9 mouse cellular contexts compared by ENCODE assay signal in the genomic region with DNA sequence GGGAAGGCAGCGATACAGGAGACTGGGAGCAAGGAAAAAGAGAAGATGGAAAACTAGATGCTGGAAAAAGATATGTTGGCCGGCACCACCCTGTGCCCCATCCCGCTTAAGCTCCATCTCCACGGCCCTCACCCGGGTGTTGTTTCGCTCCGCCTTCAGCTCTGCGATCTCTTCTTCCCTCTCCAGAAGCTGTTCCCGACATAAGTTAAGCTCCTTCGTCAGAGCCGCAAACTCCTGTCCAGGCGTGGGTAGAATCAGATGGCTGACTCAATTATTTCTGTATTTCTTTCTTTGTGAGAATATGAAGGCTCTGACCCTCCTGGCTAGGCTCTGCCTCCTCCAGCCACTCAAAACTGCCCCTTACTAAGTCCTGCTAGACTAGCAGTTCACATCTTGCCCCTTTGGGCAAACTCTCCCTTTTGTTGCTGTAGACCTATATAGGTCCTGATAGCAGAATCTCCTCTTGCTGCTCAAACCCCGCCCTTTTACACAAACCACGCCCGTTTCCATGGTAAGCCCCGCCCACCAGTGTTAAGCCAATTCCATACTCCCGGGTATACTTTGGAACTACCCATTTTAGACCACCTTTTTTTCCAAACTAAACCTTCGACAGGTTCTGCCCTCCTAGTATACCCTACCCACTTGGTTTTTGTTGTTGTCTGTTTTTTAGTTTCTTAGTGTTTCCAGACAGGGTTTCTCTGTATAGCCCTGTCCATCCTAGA. TPM values are rescaled to one million over a fixed set of nuclear protein-coding genes. Genes with fewer than 3 reads are reported as not detected.
DNase-seq lines count a peak whose midpoint lies in the region; ATAC-seq and TF ChIP-seq lines count a peak whose summit lies in the region.
"Had no signal": no experiment of that assay in that cellular context is flagged by ENCODE, and none has a peak within 500 bp of the region (broad histone marks: within the 10 kb centered on the region; RNA-seq: fewer than 3 reads in every experiment).

No protein-coding gene starts in this region.

- TF ChIP-seq CTCF in stomach, postnatal 0 days (IDR thresholded peaks at IDR 0.05; ENCODE audit: low read depth): no peak

- 0 out of 2 replicates have a peak overlapping the region, but pooled peaks have one; percentile 60 for H3K4me3 ChIP-seq in limb, embryonic 10.5 days
- peak overlapping the region; percentile 38; the same call in 1 of the 2 replicates for H3K4me3 ChIP-seq in stomach, postnatal 0 days (ENCODE audit: low read depth, low read length)

- intact Hi-C loops in gastrocnemius, postnatal 14 days (cut with DNase I; ENCODE audit: low total_unique reads): no loop called here

- WGBS in limb, embryonic 10.5 days: 46% methylated on average over 18 of the region's 18 CpGs
- 50% methylated on average over 18 of the region's 18 CpGs for WGBS in stomach, postnatal 0 days

- no peaks in the 10 kb centered on the region for H3K9me3 ChIP-seq in limb, embryonic 10.5 days (replicated peaks)
- H3K9me3 ChIP-seq in stomach, postnatal 0 days (ENCODE audit: control insufficient read depth, low read length): no peaks in the 10 kb centered on the region

- no peak overlapping the region; the same call in 1 of the 2 replicates for H3K4me2 ChIP-seq in stomach, postnatal 0 days (replicated peaks; ENCODE audit: low read depth)

- peaks cover 81% of the 10 kb centered on the region for H3K27me3 ChIP-seq in limb, embryonic 10.5 days (ENCODE audit: low read depth, poor library complexity, severe bottlenecking)
- peaks cover 2% of the 10 kb centered on the region; the same call in 1 of the 2 replicates for H3K27me3 ChIP-seq in stomach, postnatal 0 days (ENCODE audit: control insufficient read depth, insufficient read depth, low read length)

- H3K36me3 ChIP-seq in limb, embryonic 10.5 days: no peaks in the 10 kb centered on the region
- no peaks in the 10 kb centered on the region for H3K36me3 ChIP-seq in stomach, postnatal 0 days (ENCODE audit: control insufficient read depth, insufficient read depth, low read length)

- peaks cover 17% of the 10 kb centered on the region for H3K4me1 ChIP-seq in limb, embryonic 10.5 days
- no peaks in the 10 kb centered on the region for H3K4me1 ChIP-seq in stomach, postnatal 0 days (replicated peaks; ENCODE audit: control insufficient read depth, insufficient read depth)

- DNase-seq in cerebellum, adult 9-10 months: peak; percentile 75
- DNase-seq in cerebellum, postnatal 4 days (ENCODE audit: low spot score in 2 of 2): no peak
- DNase-seq in right cerebral cortex, adult 2 months (ENCODE audit: low spot score in 2 of 2): peak; percentile 34 to 48
- DNase-seq in right cerebral cortex, adult 18-20 months: no peak
- DNase-seq in limb, embryonic 10.5 days (ENCODE audit: low spot score): no peak
- DNase-seq in stomach, postnatal 0 days (ENCODE audit: low spot score): no peak
- no peak for DNase-seq in gastrocnemius, postnatal 14 days
- no peak for DNase-seq in kidney, postnatal 10 days

- TF ChIP-seq EP300 in stomach, postnatal 0 days (optimal IDR thresholded peaks at IDR 0.05): no peak

- no peak overlapping the region for H3K27ac ChIP-seq in limb, embryonic 10.5 days
- H3K27ac ChIP-seq in stomach, postnatal 0 days (replicated peaks): no peak overlapping the region

- ATAC-seq in stomach, postnatal 0 days (ENCODE audit: low FRiP score, low TSS enrichment): 0 out of 2 replicates have a peak, but pooled peaks have one; percentile 0

- H3K9ac ChIP-seq in stomach, postnatal 0 days (ENCODE audit: low read length): no peak overlapping the region

RNA-seq across cellular contexts. Expression of a gene that starts 6.3 kb away (rescaled TPM):
- 2.4 and 5.3 TPM in 2 replicates for polyA plus RNA-seq in limb, embryonic 10.5 days (2016; fragmentation: Nextera tagmentation; extraction: Ambion mirVana)
- polyA plus RNA-seq in stomach, postnatal 0 days (2015; fragmentation: Nextera tagmentation; extraction: Ambion mirVana): 6.0 and 7.1 TPM in 2 replicates
- under 1 TPM; 0.69 to 0.78 TPM for total RNA-seq in gastrocnemius, postnatal 14 days (2021)
- total RNA-seq: hematopoietic stem cell, adult 5-6 weeks had no signal

RNA-seq across cellular contexts. Expression of a gene that starts 9.8 kb away (rescaled TPM):
- polyA plus RNA-seq in limb, embryonic 10.5 days (2016; fragmentation: Nextera tagmentation; extraction: Ambion mirVana): 0.40 and 0.64 TPM in 2 replicates
- polyA plus RNA-seq in stomach, postnatal 0 days (2015; fragmentation: Nextera tagmentation; extraction: Ambion mirVana): 5.9 and 6.1 TPM in 2 replicates
- 1 to 10 TPM in 1 of 2 experiments, under 1 TPM in 1; 0.49 to 1.6 TPM for total RNA-seq in gastrocnemius, postnatal 14 days (2021)

RNA-seq across cellular contexts. Expression of a gene that starts 25.5 kb away (rescaled TPM):
- 0.24 and 0.39 TPM in 2 replicates for polyA plus RNA-seq in limb, embryonic 10.5 days (2016; fragmentation: Nextera tagmentation; extraction: Ambion mirVana)
- 0.80 and 0.85 TPM in 2 replicates for polyA plus RNA-seq in stomach, postnatal 0 days (2015; fragmentation: Nextera tagmentation; extraction: Ambion mirVana)
- total RNA-seq in gastrocnemius, postnatal 14 days (2021): 100 to 1,000 TPM; 711 to 744 TPM
- total RNA-seq: hematopoietic stem cell, adult 5-6 weeks had no signal

RNA-seq across cellular contexts. Expression of a gene that starts 27.0 kb away (rescaled TPM):
- polyA plus RNA-seq in limb, embryonic 10.5 days (2016; fragmentation: Nextera tagmentation; extraction: Ambion mirVana): 5.2 and 8.4 TPM in 2 replicates
- polyA plus RNA-seq in stomach, postnatal 0 days (2015; fragmentation: Nextera tagmentation; extraction: Ambion mirVana): 22.7 and 23.7 TPM in 2 replicates
- 10 to 100 TPM; 23.5 to 24.5 TPM for total RNA-seq in gastrocnemius, postnatal 14 days (2021)

RNA-seq across cellular contexts. Expression of a gene that starts 35.0 kb away (rescaled TPM):
- polyA plus RNA-seq in limb, embryonic 10.5 days (2016; fragmentation: Nextera tagmentation; extraction: Ambion mirVana): 305 and 308 TPM in 2 replicates
- 73.7 and 78.8 TPM in 2 replicates for polyA plus RNA-seq in stomach, postnatal 0 days (2015; fragmentation: Nextera tagmentation; extraction: Ambion mirVana)
- total RNA-seq in gastrocnemius, postnatal 14 days (2021): 10 to 100 TPM; 90.1 to 93.1 TPM

Comparison
In these comparisons a context has a peak if more than half of its experiments do, and no peak if none do; other contexts are left out.
1. DNase-seq: peak in cerebellum, adult 9-10 months (single experiment) and right cerebral cortex, adult 2 months (2 of 2); none in cerebellum, postnatal 4 days (0 of 2), right cerebral cortex, adult 18-20 months (single experiment), limb, embryonic 10.5 days (single experiment), stomach, postnatal 0 days (single experiment), gastrocnemius, postnatal 14 days (single experiment) and kidney, postnatal 10 days (single experiment).